Mouse (Mus musculus): ENCODE measurements at regions not wholly inside any gene's neighbourhood (a gene's known extent, or its start where the extent isn't known, plus 50 kb on each side); places are given as distances from the start of the nearest gene placed in this dataset.

- 73% methylated on average over 3 of the region's 3 CpGs for WGBS
- H3K4me3 ChIP-seq (ENCODE audit: control insufficient read depth in 1 of 2, insufficient read depth in 1 of 2, low read depth in 1 of 2, low read length in 2 of 2), result no peak overlapping the region
- ATAC-seq (ENCODE audit: insufficient number of reproducible peaks, insufficient read depth, low FRiP score, low read depth), result no peak
- no peak overlapping the region for H3K9ac ChIP-seq (ENCODE audit: low read length)
- H3K27me3 ChIP-seq (ENCODE audit: control insufficient read depth, insufficient read depth, low read length), result no peaks in the 10 kb centered on the region
- H3K36me3 ChIP-seq (ENCODE audit: control insufficient read depth, insufficient read depth, low read length), result no peaks in the 10 kb centered on the region
- H3K9me3 ChIP-seq (ENCODE audit: control insufficient read depth, low read length), result peaks cover 4% of the 10 kb centered on the region; the same call in 1 of the 2 replicates
- no peaks in the 10 kb centered on the region for H3K4me1 ChIP-seq (ENCODE audit: control insufficient read depth in 2 of 2, insufficient read depth in 2 of 2, low read length in 2 of 2)
- H3K4me2 ChIP-seq (ENCODE audit: low read length), result no peak overlapping the region
- H3K27ac ChIP-seq (replicated peaks in 1 of 2; ENCODE audit: control insufficient read depth in 1 of 2, insufficient read depth in 1 of 2, low read depth in 2 of 2, low read length in 2 of 2), result no peak overlapping the region
Observed at GRCm38 (mm10) chr10:104592009-104592603, 398.3 kb downstream of the Gm4340 start.

- H3K27ac ChIP-seq (replicated peaks in 1 of 2; ENCODE audit: control insufficient read depth in 1 of 2, insufficient read depth in 1 of 2, low read depth in 2 of 2, low read length in 2 of 2), result no peak overlapping the region
- no peaks in the 10 kb centered on the region for H3K9me3 ChIP-seq (ENCODE audit: control insufficient read depth, low read length)
- no peaks in the 10 kb centered on the region for H3K27me3 ChIP-seq (ENCODE audit: control insufficient read depth, insufficient read depth, low read length)
- H3K9ac ChIP-seq (ENCODE audit: low read length), result no peak overlapping the region
- H3K4me3 ChIP-seq (ENCODE audit: control insufficient read depth in 1 of 2, insufficient read depth in 1 of 2, low read depth in 1 of 2, low read length in 2 of 2), result no peak overlapping the region
- H3K36me3 ChIP-seq (ENCODE audit: control insufficient read depth, insufficient read depth, low read length), result no peaks in the 10 kb centered on the region
- 79% methylated on average over 5 of the region's 5 CpGs for WGBS
- no peaks in the 10 kb centered on the region for H3K4me1 ChIP-seq (ENCODE audit: control insufficient read depth in 2 of 2, insufficient read depth in 2 of 2, low read length in 2 of 2)
- no peak for ATAC-seq (ENCODE audit: insufficient number of reproducible peaks, insufficient read depth, low FRiP score, low read depth)
- H3K4me2 ChIP-seq (ENCODE audit: low read length), result no peak overlapping the region
Observed at GRCm38 (mm10) chr10:104595920-104596319, 402.1 kb downstream of the Gm4340 start.

- 55% methylated on average over 1 of the region's 1 CpGs for WGBS
- Histone ChIP-seq H3K4me3 (ENCODE audit: control insufficient read depth in 1 of 2, insufficient read depth in 1 of 2, low read depth in 1 of 2, low read length in 2 of 2) (no peak overlapping the region), H3K9ac (ENCODE audit: low read length) (no peak overlapping the region), H3K9me3 (ENCODE audit: control insufficient read depth, low read length) (no peaks in the 10 kb centered on the region), H3K27ac (replicated peaks in 1 of 2; ENCODE audit: control insufficient read depth in 1 of 2, insufficient read depth in 1 of 2, low read depth in 2 of 2, low read length in 2 of 2) (no peak overlapping the region), H3K4me2 (ENCODE audit: low read length) (no peak overlapping the region), H3K36me3 (ENCODE audit: control insufficient read depth, insufficient read depth, low read length) (no peaks in the 10 kb centered on the region), H3K4me1 (ENCODE audit: control insufficient read depth in 2 of 2, insufficient read depth in 2 of 2, low read length in 2 of 2) (no peaks in the 10 kb centered on the region), H3K27me3 (ENCODE audit: control insufficient read depth, insufficient read depth, low read length) (no peaks in the 10 kb centered on the region)
- no peak for ATAC-seq (ENCODE audit: insufficient number of reproducible peaks, insufficient read depth, low FRiP score, low read depth)
Observed at GRCm38 (mm10) chr10:104627629-104628028, 433.8 kb downstream of the Gm4340 start.

- H3K27ac ChIP-seq (replicated peaks in 1 of 2; ENCODE audit: control insufficient read depth in 1 of 2, insufficient read depth in 1 of 2, low read depth in 2 of 2, low read length in 2 of 2), result no peak overlapping the region
- 86% methylated on average over 8 of the region's 8 CpGs for WGBS
- H3K9ac ChIP-seq (ENCODE audit: low read length), result no peak overlapping the region
- H3K27me3 ChIP-seq (ENCODE audit: control insufficient read depth, insufficient read depth, low read length), result no peaks in the 10 kb centered on the region
- no peaks in the 10 kb centered on the region for H3K36me3 ChIP-seq (ENCODE audit: control insufficient read depth, insufficient read depth, low read length)
- no peaks in the 10 kb centered on the region for H3K4me1 ChIP-seq (ENCODE audit: control insufficient read depth in 2 of 2, insufficient read depth in 2 of 2, low read length in 2 of 2)
- H3K4me2 ChIP-seq (ENCODE audit: low read length), result no peak overlapping the region
- no peak overlapping the region for H3K4me3 ChIP-seq (ENCODE audit: control insufficient read depth in 1 of 2, insufficient read depth in 1 of 2, low read depth in 1 of 2, low read length in 2 of 2)
- no peak for ATAC-seq (ENCODE audit: insufficient number of reproducible peaks, insufficient read depth, low FRiP score, low read depth)
- no peaks in the 10 kb centered on the region for H3K9me3 ChIP-seq (ENCODE audit: control insufficient read depth, low read length)
Observed at GRCm38 (mm10) chr10:104651020-104651419, 457.2 kb downstream of the Gm4340 start.

GRCm38 (mm10) chr10:104660298-104660697 is 466.5 kb downstream of the Gm4340 start:
- no peak overlapping the region for H3K27ac ChIP-seq (replicated peaks in 1 of 2; ENCODE audit: control insufficient read depth in 1 of 2, insufficient read depth in 1 of 2, low read depth in 2 of 2, low read length in 2 of 2)
- WGBS, result 46% methylated on average over 7 of the region's 7 CpGs
- no peaks in the 10 kb centered on the region for H3K27me3 ChIP-seq (ENCODE audit: control insufficient read depth, insufficient read depth, low read length)
- H3K4me3 ChIP-seq (ENCODE audit: control insufficient read depth in 1 of 2, insufficient read depth in 1 of 2, low read depth in 1 of 2, low read length in 2 of 2), result no peak overlapping the region
- no peaks in the 10 kb centered on the region; a peak in 1 of 4 replicates for H3K4me1 ChIP-seq (ENCODE audit: control insufficient read depth in 2 of 2, insufficient read depth in 2 of 2, low read length in 2 of 2)
- H3K4me2 ChIP-seq (ENCODE audit: low read length), result no peak overlapping the region
- no peaks in the 10 kb centered on the region for H3K36me3 ChIP-seq (ENCODE audit: control insufficient read depth, insufficient read depth, low read length)
- no peak overlapping the region for H3K9ac ChIP-seq (ENCODE audit: low read length)
- H3K9me3 ChIP-seq (ENCODE audit: control insufficient read depth, low read length), result no peaks in the 10 kb centered on the region
- ATAC-seq (ENCODE audit: insufficient number of reproducible peaks, insufficient read depth, low FRiP score, low read depth), result no peak

- H3K4me2 ChIP-seq (ENCODE audit: low read length), result no peak overlapping the region
- H3K27ac ChIP-seq (replicated peaks in 1 of 2; ENCODE audit: control insufficient read depth in 1 of 2, insufficient read depth in 1 of 2, low read depth in 2 of 2, low read length in 2 of 2), result no peak overlapping the region
- H3K36me3 ChIP-seq (ENCODE audit: control insufficient read depth, insufficient read depth, low read length), result no peaks in the 10 kb centered on the region
- WGBS, result 35% methylated on average over 7 of the region's 7 CpGs
- no peak overlapping the region for H3K9ac ChIP-seq (ENCODE audit: low read length)
- no peak overlapping the region for H3K4me3 ChIP-seq (ENCODE audit: control insufficient read depth in 1 of 2, insufficient read depth in 1 of 2, low read depth in 1 of 2, low read length in 2 of 2)
- H3K9me3 ChIP-seq (ENCODE audit: control insufficient read depth, low read length), result no peaks in the 10 kb centered on the region
- no peak for ATAC-seq (ENCODE audit: insufficient number of reproducible peaks, insufficient read depth, low FRiP score, low read depth)
- no peaks in the 10 kb centered on the region for H3K27me3 ChIP-seq (ENCODE audit: control insufficient read depth, insufficient read depth, low read length)
- H3K4me1 ChIP-seq (ENCODE audit: control insufficient read depth in 2 of 2, insufficient read depth in 2 of 2, low read length in 2 of 2), result no peaks in the 10 kb centered on the region; a peak in 1 of 4 replicates
Observed at GRCm38 (mm10) chr10:104661672-104662071, 467.8 kb downstream of the Gm4340 start.

- no peak overlapping the region for H3K9ac ChIP-seq (ENCODE audit: low read length)
- H3K36me3 ChIP-seq (ENCODE audit: control insufficient read depth, insufficient read depth, low read length), result no peaks in the 10 kb centered on the region
- 68% methylated on average over 2 of the region's 2 CpGs for WGBS
- H3K4me3 ChIP-seq (ENCODE audit: control insufficient read depth in 1 of 2, insufficient read depth in 1 of 2, low read depth in 1 of 2, low read length in 2 of 2), result no peak overlapping the region
- H3K4me1 ChIP-seq (ENCODE audit: control insufficient read depth in 2 of 2, insufficient read depth in 2 of 2, low read length in 2 of 2), result no peaks in the 10 kb centered on the region; a peak in 1 of 4 replicates
- H3K4me2 ChIP-seq (ENCODE audit: low read length), result no peak overlapping the region
- H3K27me3 ChIP-seq (ENCODE audit: control insufficient read depth, insufficient read depth, low read length), result no peaks in the 10 kb centered on the region
- no peaks in the 10 kb centered on the region for H3K9me3 ChIP-seq (ENCODE audit: control insufficient read depth, low read length)
- no peak for ATAC-seq (ENCODE audit: insufficient number of reproducible peaks, insufficient read depth, low FRiP score, low read depth)
- no peak overlapping the region for H3K27ac ChIP-seq (replicated peaks in 1 of 2; ENCODE audit: control insufficient read depth in 1 of 2, insufficient read depth in 1 of 2, low read depth in 2 of 2, low read length in 2 of 2)
Observed at GRCm38 (mm10) chr10:104668286-104668685, 474.4 kb downstream of the Gm4340 start.

Measured in heart, embryonic 14.5 days (tissue).